Mouse (Mus musculus): ENCODE measurements at regions not wholly inside any gene's neighbourhood (a gene's known extent, or its start where the extent isn't known, plus 50 kb on each side); places are given as distances from the start of the nearest gene placed in this dataset.

DNA sequence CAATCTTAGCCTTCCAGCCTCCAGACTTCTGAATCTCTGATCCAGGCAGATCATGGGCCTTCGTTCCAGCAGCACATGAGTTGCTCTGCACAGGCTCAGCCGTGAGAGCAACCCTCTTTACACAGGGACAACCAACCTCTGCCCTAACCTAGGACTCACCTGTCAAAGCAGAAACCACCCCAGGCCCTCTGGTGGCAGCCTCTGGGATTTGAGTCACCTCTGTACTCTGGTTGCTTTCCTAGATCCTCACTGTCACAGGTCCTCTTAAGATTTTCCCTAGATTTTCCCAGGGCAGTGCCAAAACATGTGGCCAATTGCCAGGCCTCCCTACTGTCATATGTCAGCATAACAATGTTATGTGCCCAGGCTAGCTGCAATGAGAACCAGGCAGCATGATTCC lies 71.1 kb upstream of the Ttc34 start:
- Histone ChIP-seq H3K27ac (no peak overlapping the region), H3K4me2 (ENCODE audit: low read depth) (no peak overlapping the region), H3K9ac (replicated peaks) (no peak overlapping the region), H3K36me3 (replicated peaks; ENCODE audit: control insufficient read depth, insufficient read depth, low read depth) (no peaks in the 10 kb centered on the region), H3K4me3 (ENCODE audit: insufficient read depth in 1 of 2, low read depth in 2 of 2, low read length in 2 of 2) (no peak overlapping the region), H3K9me3 (ENCODE audit: control insufficient read depth, low read length) (no peaks in the 10 kb centered on the region), H3K27me3 (ENCODE audit: control insufficient read depth, insufficient read depth, low read length) (no peaks in the 10 kb centered on the region), H3K4me1 (replicated peaks; ENCODE audit: control insufficient read depth in 2 of 2, insufficient read depth in 2 of 2, low read length in 1 of 2) (no peaks in the 10 kb centered on the region)
- no peak for DNase-seq (ENCODE audit: low read depth in 3 of 3, low spot score in 3 of 3)
- no peak for ATAC-seq (ENCODE audit: insufficient read depth)
- 43% methylated on average over 2 of the region's 2 CpGs for WGBS (ENCODE audit: insufficient replicate concordance)
- TF ChIP-seq CTCF (IDR thresholded peaks at IDR 0.05; ENCODE audit: low read depth) (peak; percentile 44), EP300 (IDR thresholded peaks at IDR 0.05; ENCODE audit: low read depth) (no peak)

DNA sequence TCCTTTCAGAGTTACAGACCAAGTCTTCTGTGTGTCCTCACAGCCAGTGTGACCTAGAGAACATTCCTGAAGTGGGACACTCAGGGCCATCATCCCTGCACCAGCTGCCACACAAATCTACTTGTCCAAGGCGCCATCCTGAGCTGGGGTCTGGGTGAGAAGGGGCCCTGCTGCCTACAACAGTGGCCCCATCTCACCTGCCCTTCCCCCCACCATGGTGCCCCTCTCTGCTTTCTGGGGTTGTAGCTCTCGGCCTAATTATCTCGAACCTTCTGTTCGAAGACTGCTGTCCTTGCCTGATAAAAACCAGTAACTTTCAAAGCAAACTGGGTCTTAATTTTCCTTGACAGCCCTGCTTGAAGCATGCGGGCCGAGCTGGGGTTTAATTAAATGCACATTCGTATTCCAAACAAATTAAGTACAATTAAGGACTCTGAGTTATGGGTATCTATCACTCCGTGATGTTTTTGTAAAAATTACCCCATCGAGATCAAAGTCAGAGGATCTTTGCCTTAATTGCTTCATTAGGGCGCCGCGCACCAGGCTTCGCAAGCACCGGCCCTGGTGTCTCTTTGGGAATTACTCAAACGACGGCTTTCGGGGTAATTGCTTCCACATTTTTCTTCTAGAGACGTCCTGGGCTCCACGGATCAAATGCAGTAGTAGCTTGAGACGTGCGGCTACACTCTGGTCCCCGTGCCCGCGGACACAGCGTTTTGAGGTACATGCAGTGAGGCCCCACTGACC lies 65.8 kb upstream of the Ttc34 start:
- 60% methylated on average over 25 of the region's 25 CpGs for WGBS (ENCODE audit: insufficient replicate concordance)

DNA sequence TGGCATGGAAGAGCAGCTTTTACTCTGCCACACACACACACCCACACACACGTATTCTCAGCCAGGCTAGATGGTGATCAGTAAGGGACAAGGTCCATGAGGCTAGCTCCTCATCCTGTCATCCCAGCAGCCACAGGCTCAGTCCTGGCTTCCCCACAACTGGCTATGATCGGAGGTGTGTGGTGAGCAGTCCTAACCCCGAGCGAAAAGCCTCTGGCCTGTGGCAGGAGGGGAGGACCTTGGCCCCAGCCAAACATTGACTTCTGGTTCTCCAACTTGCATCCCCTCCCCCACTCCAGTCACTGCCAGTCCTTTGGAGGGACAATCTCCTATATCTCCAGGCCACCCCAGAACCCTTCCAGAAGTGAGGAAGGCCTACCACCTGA lies 65.2 kb upstream of the Ttc34 start:
- Histone ChIP-seq H3K4me2 (ENCODE audit: low read depth) (no peak overlapping the region), H3K27me3 (ENCODE audit: control insufficient read depth, insufficient read depth, low read length) (no peaks in the 10 kb centered on the region), H3K4me3 (ENCODE audit: insufficient read depth in 1 of 2, low read depth in 2 of 2, low read length in 2 of 2) (no peak overlapping the region), H3K4me1 (replicated peaks; ENCODE audit: control insufficient read depth in 2 of 2, insufficient read depth in 2 of 2, low read length in 1 of 2) (peaks cover 0 to 8% of the 10 kb centered on the region in 2 experiments; a peak in 2 of 4 replicates), H3K9ac (replicated peaks) (no peak overlapping the region), H3K9me3 (ENCODE audit: control insufficient read depth, low read length) (no peaks in the 10 kb centered on the region), H3K36me3 (replicated peaks; ENCODE audit: control insufficient read depth, insufficient read depth, low read depth) (no peaks in the 10 kb centered on the region), H3K27ac (no peak overlapping the region)
- ATAC-seq (ENCODE audit: insufficient read depth) (peak; percentile 43; the same call in 1 of the 2 replicates), DNase-seq (ENCODE audit: low read depth in 3 of 3, low spot score in 3 of 3) (no peak)
- 56% methylated on average over 4 of the region's 4 CpGs for WGBS (ENCODE audit: insufficient replicate concordance)
- no peak for TF ChIP-seq EP300 (IDR thresholded peaks at IDR 0.05; ENCODE audit: low read depth)
- no peak for TF ChIP-seq CTCF (IDR thresholded peaks at IDR 0.05; ENCODE audit: low read depth)

More for the DNA sequence above, 65.8 kb upstream of the Ttc34 start:
- peaks cover 0 to 8% of the 10 kb centered on the region in 2 experiments; a peak in 2 of 4 replicates for H3K4me1 ChIP-seq (replicated peaks; ENCODE audit: control insufficient read depth in 2 of 2, insufficient read depth in 2 of 2, low read length in 1 of 2)
- TF ChIP-seq EP300 (IDR thresholded peaks at IDR 0.05; ENCODE audit: low read depth) (no peak), CTCF (IDR thresholded peaks at IDR 0.05; ENCODE audit: low read depth) (no peak)
- no peaks in the 10 kb centered on the region for H3K36me3 ChIP-seq (replicated peaks; ENCODE audit: control insufficient read depth, insufficient read depth, low read depth)
- no peak for ATAC-seq (ENCODE audit: insufficient read depth)
- no peak overlapping the region for H3K4me2 ChIP-seq (ENCODE audit: low read depth)
- H3K9me3 ChIP-seq (ENCODE audit: control insufficient read depth, low read length) = no peaks in the 10 kb centered on the region
- no peak overlapping the region for H3K27ac ChIP-seq
- no peaks in the 10 kb centered on the region for H3K27me3 ChIP-seq (ENCODE audit: control insufficient read depth, insufficient read depth, low read length)
- DNase-seq (ENCODE audit: low read depth in 3 of 3, low spot score in 3 of 3) = no peak
- H3K9ac ChIP-seq (replicated peaks) = no peak overlapping the region
- H3K4me3 ChIP-seq (ENCODE audit: insufficient read depth in 1 of 2, low read depth in 2 of 2, low read length in 2 of 2) = no peak overlapping the region

DNA sequence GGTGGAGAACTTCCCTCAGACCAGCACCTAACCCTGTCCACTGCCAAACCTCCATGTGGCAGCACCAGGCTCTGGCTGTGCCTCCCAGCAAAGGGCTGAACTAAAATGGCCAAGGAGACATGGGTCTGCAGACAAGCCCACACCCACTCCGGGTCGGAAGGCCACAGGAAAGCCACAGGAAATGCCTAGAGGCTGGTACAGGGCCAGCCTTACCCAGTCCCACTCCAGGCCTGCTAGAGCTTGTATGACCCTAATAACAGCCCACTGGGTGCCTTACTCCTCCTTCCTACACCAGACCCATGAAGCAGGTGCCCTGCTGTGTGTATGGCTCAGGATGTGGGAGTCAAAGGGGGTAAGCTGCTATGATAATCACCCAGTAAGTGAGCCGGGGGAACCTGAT lies 63.4 kb upstream of the Ttc34 start:
- H3K27me3 ChIP-seq (ENCODE audit: control insufficient read depth, insufficient read depth, low read length) = no peaks in the 10 kb centered on the region
- no peak overlapping the region for H3K4me2 ChIP-seq (ENCODE audit: low read depth)
- H3K36me3 ChIP-seq (replicated peaks; ENCODE audit: control insufficient read depth, insufficient read depth, low read depth) = no peaks in the 10 kb centered on the region
- no peak for TF ChIP-seq EP300 (IDR thresholded peaks at IDR 0.05; ENCODE audit: low read depth)
- no peak for TF ChIP-seq CTCF (IDR thresholded peaks at IDR 0.05; ENCODE audit: low read depth)
- H3K27ac ChIP-seq = no peak overlapping the region
- H3K9me3 ChIP-seq (ENCODE audit: control insufficient read depth, low read length) = no peaks in the 10 kb centered on the region
- ATAC-seq (ENCODE audit: insufficient read depth) (no peak), DNase-seq (ENCODE audit: low read depth in 3 of 3, low spot score in 3 of 3) (no peak)
- no peak overlapping the region for H3K4me3 ChIP-seq (ENCODE audit: insufficient read depth in 1 of 2, low read depth in 2 of 2, low read length in 2 of 2)
- H3K4me1 ChIP-seq (replicated peaks; ENCODE audit: control insufficient read depth in 2 of 2, insufficient read depth in 2 of 2, low read length in 1 of 2) = peaks cover 0 to 8% of the 10 kb centered on the region in 2 experiments; a peak in 2 of 4 replicates
- no peak overlapping the region for H3K9ac ChIP-seq (replicated peaks)
- WGBS (ENCODE audit: insufficient replicate concordance) = 22% methylated on average over 3 of the region's 3 CpGs

DNA sequence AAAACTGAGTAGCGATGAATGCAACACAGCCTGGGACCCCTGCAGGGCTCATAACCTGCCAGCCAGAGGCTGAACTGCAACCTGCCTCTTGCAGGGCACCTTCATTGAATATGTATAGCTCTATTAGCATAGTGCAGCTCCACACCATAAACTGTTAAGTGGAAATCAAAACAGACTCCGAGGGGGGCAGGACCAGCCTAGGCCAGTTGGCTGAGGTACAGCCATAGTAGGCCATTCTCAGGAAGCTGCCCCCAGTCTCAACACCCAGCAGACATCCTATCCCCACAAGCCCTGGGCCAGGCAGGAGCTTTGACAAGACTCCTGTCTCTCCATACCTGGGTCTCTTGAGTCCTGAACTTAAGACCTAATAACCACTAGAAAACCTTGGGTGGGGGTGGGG lies 62.9 kb upstream of the Ttc34 start:
- no peak for TF ChIP-seq CTCF (IDR thresholded peaks at IDR 0.05; ENCODE audit: low read depth)
- TF ChIP-seq EP300 (IDR thresholded peaks at IDR 0.05; ENCODE audit: low read depth) = no peak
- Histone ChIP-seq H3K27ac (no peak overlapping the region), H3K4me2 (ENCODE audit: low read depth) (no peak overlapping the region), H3K9ac (replicated peaks) (no peak overlapping the region), H3K36me3 (replicated peaks; ENCODE audit: control insufficient read depth, insufficient read depth, low read depth) (no peaks in the 10 kb centered on the region), H3K9me3 (ENCODE audit: control insufficient read depth, low read length) (no peaks in the 10 kb centered on the region), H3K27me3 (ENCODE audit: control insufficient read depth, insufficient read depth, low read length) (no peaks in the 10 kb centered on the region), H3K4me3 (ENCODE audit: insufficient read depth in 1 of 2, low read depth in 2 of 2, low read length in 2 of 2) (no peak overlapping the region), H3K4me1 (replicated peaks; ENCODE audit: control insufficient read depth in 2 of 2, insufficient read depth in 2 of 2, low read length in 1 of 2) (peaks cover 0 to 8% of the 10 kb centered on the region in 2 experiments; a peak in 2 of 4 replicates)
- WGBS (ENCODE audit: insufficient replicate concordance) = 41% methylated on average over 2 of the region's 2 CpGs
- ATAC-seq (ENCODE audit: insufficient read depth) (no peak), DNase-seq (ENCODE audit: low read depth in 3 of 3, low spot score in 3 of 3) (no peak)

Measured in liver, embryonic 14.5 days (tissue).